21 mouse cellular contexts compared by ENCODE assay signal in the genomic region with DNA sequence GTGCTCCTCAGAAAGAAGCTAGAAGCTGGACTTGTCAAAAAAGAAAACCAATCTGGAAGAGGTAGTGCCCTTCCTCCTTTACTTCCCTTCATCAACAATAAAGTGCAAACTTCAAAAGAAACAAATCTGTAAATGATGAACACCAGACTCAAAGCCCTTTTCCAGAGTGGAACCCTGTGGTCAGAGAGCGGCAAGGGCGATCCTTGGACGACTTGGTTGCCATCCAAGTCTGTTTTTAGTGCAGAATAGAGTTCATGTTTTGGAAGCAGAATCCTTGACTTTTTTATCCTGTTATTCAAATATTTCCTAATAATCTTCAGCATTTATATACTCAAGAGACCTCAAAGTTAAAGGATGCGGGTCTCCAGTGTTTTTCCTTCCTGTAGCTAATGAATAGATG. TPM values are rescaled to one million over a fixed set of nuclear protein-coding genes. Genes with fewer than 3 reads are reported as not detected.
DNase-seq lines count a peak whose midpoint lies in the region; ATAC-seq and TF ChIP-seq lines count a peak whose summit lies in the region.
"Had no signal": no experiment of that assay in that cellular context is flagged by ENCODE, and none has a peak within 500 bp of the region (broad histone marks: within the 10 kb centered on the region; RNA-seq: fewer than 3 reads in every experiment).

No protein-coding gene starts in this region.

- DNase-seq in heart, adult 2 months = no peak
- no peak for DNase-seq in heart, adult 9 months (ENCODE audit: low spot score in 2 of 2)
- DNase-seq in liver, adult 2 months (ENCODE audit: extremely low read depth, low read depth, low spot score) = peak; percentile 75
- DNase-seq in liver, embryonic 11.5 days (ENCODE audit: low spot score) = no peak
- peak; percentile 71 for DNase-seq in adrenal gland, postnatal 10 days
- DNase-seq in kidney, postnatal 14 days = peak; percentile 61
- DNase-seq in left cerebral cortex, postnatal 14 days (ENCODE audit: low spot score in 2 of 2) = no peak
- DNase-seq: B cell, adult 2 months; cerebellum, adult 9-10 months; gastrocnemius, postnatal 10 days; heart, postnatal 36 days; layer of hippocampus, adult 9-11 months; thymus, postnatal 36 days had no signal

- peak overlapping the region; percentile 0; the same call in 1 of the 2 replicates for H3K4me3 ChIP-seq in heart, adult 2 months
- H3K4me3 ChIP-seq in liver, adult 2 months (ENCODE audit: insufficient read depth, low read depth, low read length) = no peak overlapping the region
- H3K4me3 ChIP-seq in liver, embryonic 11.5 days (ENCODE audit: low read depth, low read length) = no peak overlapping the region
- H3K4me3 ChIP-seq: embryonic facial prominence, embryonic 12.5 days; erythroblast, embryonic 14.5 days; forebrain, embryonic 13.5 days; left cerebral cortex, adult 2 months; midbrain, embryonic 12.5 days; neural tube, embryonic 12.5 days had no signal

- 35% methylated on average over 4 of the region's 4 CpGs for WGBS in heart, adult 2 months
- 19% methylated on average over 4 of the region's 4 CpGs for WGBS in liver, adult 2 months
- 66% methylated on average over 4 of the region's 4 CpGs for WGBS in liver, embryonic 11.5 days

- no peak for TF ChIP-seq CTCF in heart, adult 2 months (IDR thresholded peaks at IDR 0.05)
- TF ChIP-seq CTCF in liver, adult 2 months (IDR thresholded peaks at IDR 0.05; ENCODE audit: low read depth, low read length) = no peak

- peaks cover 9% of the 10 kb centered on the region for H3K36me3 ChIP-seq in heart, adult 2 months (ENCODE audit: control insufficient read depth, insufficient read depth, low read length)
- no peaks in the 10 kb centered on the region for H3K36me3 ChIP-seq in liver, adult 2 months (ENCODE audit: control insufficient read depth, insufficient read depth, low read length)
- H3K36me3 ChIP-seq in liver, embryonic 11.5 days (ENCODE audit: control insufficient read depth, insufficient read depth, low read length) = no peaks in the 10 kb centered on the region
- H3K36me3 ChIP-seq: embryonic facial prominence, embryonic 12.5 days; midbrain, embryonic 12.5 days; neural tube, embryonic 12.5 days had no signal

- H3K9ac ChIP-seq in heart, adult 2 months (ENCODE audit: low read depth, low read length) = no peak overlapping the region
- H3K9ac ChIP-seq in liver, adult 2 months (ENCODE audit: low read depth, low read length) = no peak overlapping the region
- H3K9ac ChIP-seq in liver, embryonic 11.5 days (ENCODE audit: low read depth, low read length) = no peak overlapping the region
- H3K9ac ChIP-seq: embryonic facial prominence, embryonic 12.5 days; forebrain, embryonic 13.5 days; hindbrain, embryonic 14.5 days; liver, embryonic 14.5 days; midbrain, embryonic 12.5 days; neural tube, embryonic 12.5 days had no signal

- H3K79me2 ChIP-seq in heart, adult 2 months (replicated peaks; ENCODE audit: control insufficient read depth, insufficient read depth, low read length) = no peaks in the 10 kb centered on the region
- H3K79me2 ChIP-seq in liver, adult 2 months (ENCODE audit: control insufficient read depth, insufficient read depth, low read length) = no peaks in the 10 kb centered on the region

- TF ChIP-seq POLR2A in heart, adult 2 months (IDR thresholded peaks at IDR 0.05; ENCODE audit: insufficient read depth, low read depth, low read length) = no peak
- no peak for TF ChIP-seq POLR2A in liver, adult 2 months (IDR thresholded peaks at IDR 0.05; ENCODE audit: extremely low read depth, insufficient read depth, low read length)

- intact Hi-C loops in heart, adult 2 months (cut with DNase I) = no loop called here
- intact Hi-C loops in left cerebral cortex, postnatal 14 days (cut with DNase I) = no loop called here

- H3K27me3 ChIP-seq in heart, adult 2 months (ENCODE audit: control insufficient read depth, insufficient read depth, low read length) = no peaks in the 10 kb centered on the region
- no peaks in the 10 kb centered on the region for H3K27me3 ChIP-seq in liver, adult 2 months (ENCODE audit: control insufficient read depth, insufficient read depth, low read length)
- no peaks in the 10 kb centered on the region for H3K27me3 ChIP-seq in liver, embryonic 11.5 days (replicated peaks; ENCODE audit: control insufficient read depth, insufficient read depth, low read length)
- H3K27me3 ChIP-seq: embryonic facial prominence, embryonic 12.5 days; midbrain, embryonic 12.5 days; neural tube, embryonic 12.5 days had no signal

- TF ChIP-seq EP300 in heart, adult 2 months (IDR thresholded peaks at IDR 0.05; ENCODE audit: insufficient read depth, low read depth, low read length) = no peak

- H3K4me2 ChIP-seq in liver, embryonic 11.5 days = no peak overlapping the region
- H3K4me2 ChIP-seq: embryonic facial prominence, embryonic 12.5 days; forebrain, embryonic 13.5 days; hindbrain, embryonic 14.5 days; midbrain, embryonic 12.5 days; neural tube, embryonic 12.5 days had no signal

- H3K4me1 ChIP-seq in heart, adult 2 months (ENCODE audit: control insufficient read depth, insufficient read depth, low read length) = peaks cover 12% of the 10 kb centered on the region
- H3K4me1 ChIP-seq in liver, adult 2 months (ENCODE audit: control insufficient read depth, insufficient read depth, low read length) = peaks cover 11% of the 10 kb centered on the region
- H3K4me1 ChIP-seq in liver, embryonic 11.5 days (replicated peaks; ENCODE audit: control insufficient read depth, insufficient read depth, low read length) = no peaks in the 10 kb centered on the region; the same call in 1 of the 2 replicates
- H3K4me1 ChIP-seq: embryonic facial prominence, embryonic 12.5 days; forebrain, embryonic 13.5 days; midbrain, embryonic 12.5 days; neural tube, embryonic 12.5 days had no signal

- no peaks in the 10 kb centered on the region for H3K9me3 ChIP-seq in liver, embryonic 11.5 days (ENCODE audit: control insufficient read depth, low read length)
- H3K9me3 ChIP-seq: embryonic facial prominence, embryonic 12.5 days; forebrain, embryonic 13.5 days; midbrain, embryonic 12.5 days; neural tube, embryonic 12.5 days had no signal

- peak overlapping the region; percentile 67 for H3K27ac ChIP-seq in heart, adult 2 months
- H3K27ac ChIP-seq in liver, adult 2 months (replicated peaks; ENCODE audit: insufficient read depth, low read depth, low read length) = peak overlapping the region; percentile 22
- no peak overlapping the region for H3K27ac ChIP-seq in liver, embryonic 11.5 days (ENCODE audit: low read depth, low read length)
- H3K27ac ChIP-seq: embryonic facial prominence, embryonic 12.5 days; forebrain, embryonic 13.5 days; hindbrain, embryonic 14.5 days; left cerebral cortex, adult 2 months; liver, embryonic 14.5 days; midbrain, embryonic 12.5 days; neural tube, embryonic 12.5 days had no signal

- no peak for ATAC-seq in liver, embryonic 11.5 days (replicated peaks; ENCODE audit: low FRiP score)
- ATAC-seq: forebrain, embryonic 13.5 days had no signal

RNA-seq across cellular contexts. Expression of a gene that starts 11.6 kb away (rescaled TPM):
- total RNA-seq in heart, adult 2 months (2021) = 10 to 100 TPM; 43.2 to 45.1 TPM
- 18.8 and 27.2 TPM in 2 replicates for polyA plus RNA-seq in heart, adult 2 months (2012; rRNA removed)
- 60.4 and 60.5 TPM in 2 replicates for total RNA-seq in liver, adult 2 months (2014; rRNA removed)
- 101 and 108 TPM in 2 replicates for polyA plus RNA-seq in liver, adult 2 months (2012; rRNA removed)
- 27.0 and 28.9 TPM in 2 replicates for polyA plus RNA-seq in liver, embryonic 11.5 days (2014; fragmentation: Nextera tagmentation; extraction: Ambion mirVana)
- total RNA-seq in adrenal gland, postnatal 10 days (2021) = 10 to 100 TPM; 90.8 to 97.3 TPM
- total RNA-seq in left cerebral cortex, postnatal 14 days (2021) = 10 to 100 TPM; 62.6 to 69.4 TPM

RNA-seq across cellular contexts. Expression of a gene that starts 11.8 kb away (rescaled TPM):
- 10 to 100 TPM; 33.7 to 36.2 TPM for total RNA-seq in heart, adult 2 months (2021)
- polyA plus RNA-seq in heart, adult 2 months (2012; rRNA removed) = 15.2 and 26.1 TPM in 2 replicates
- total RNA-seq in liver, adult 2 months (2014; rRNA removed) = 11.5 and 12.1 TPM in 2 replicates
- 4.8 and 6.3 TPM in 2 replicates for polyA plus RNA-seq in liver, adult 2 months (2012; rRNA removed)
- 7.8 and 8.3 TPM in 2 replicates for polyA plus RNA-seq in liver, embryonic 11.5 days (2014; fragmentation: Nextera tagmentation; extraction: Ambion mirVana)
- 10 to 100 TPM; 73.5 to 79.2 TPM for total RNA-seq in adrenal gland, postnatal 10 days (2021)
- total RNA-seq in left cerebral cortex, postnatal 14 days (2021) = 10 to 100 TPM in 1 of 2 experiments, 1 to 10 TPM in 1; 6.4 to 10.2 TPM
- polyA plus RNA-seq: erythroblast, embryonic 14.5 days had no signal

Comparison
In these comparisons a context has a peak if more than half of its experiments do, and no peak if none do; other contexts are left out.
1. DNase-seq: peak in liver, adult 2 months (single experiment), adrenal gland, postnatal 10 days (single experiment) and kidney, postnatal 14 days (single experiment); none in heart, adult 2 months (0 of 2), heart, adult 9 months (0 of 2), liver, embryonic 11.5 days (single experiment) and left cerebral cortex, postnatal 14 days (0 of 2).